Mouse (Mus musculus) T-cell, adult 2 months (primary cell): ENCODE data around the gene Gm379.

Experiments used
- DNase-seq: peaks from one replicate; pipeline ENCODE4 v3.0.0; 2022; ENCODE audit warnings: low spot score

The Gm379 gene

DNA sequence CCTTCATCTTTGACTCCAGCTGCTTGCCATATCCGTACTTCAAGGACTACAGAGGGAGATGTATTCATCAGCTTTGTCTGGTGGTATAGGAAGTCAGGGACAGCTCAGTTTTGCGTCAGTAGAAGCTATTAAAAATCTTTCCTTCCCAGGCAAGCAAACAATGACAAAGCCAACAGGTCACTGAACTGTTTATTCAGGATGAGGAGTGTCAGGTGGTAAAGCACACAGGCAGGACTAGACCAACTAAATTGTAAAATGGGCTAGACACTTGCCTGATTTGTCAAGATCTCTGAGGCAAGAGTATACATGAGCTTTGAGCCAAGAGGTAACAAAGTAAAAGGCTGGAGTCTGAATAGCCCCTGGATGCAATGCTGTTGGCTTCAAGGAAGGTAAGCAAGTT is at the start of gene Gm379:
Gene Gm379 (minus strand): TSS at position 7 of the 400 bp plus-strand sequence.
- DNase-seq = no peak

- no peak for DNase-seq
Measured at GRCm38 (mm10) chrX:108704312-108704711, 39.6 kb upstream of the Gm379 start.

DNA sequence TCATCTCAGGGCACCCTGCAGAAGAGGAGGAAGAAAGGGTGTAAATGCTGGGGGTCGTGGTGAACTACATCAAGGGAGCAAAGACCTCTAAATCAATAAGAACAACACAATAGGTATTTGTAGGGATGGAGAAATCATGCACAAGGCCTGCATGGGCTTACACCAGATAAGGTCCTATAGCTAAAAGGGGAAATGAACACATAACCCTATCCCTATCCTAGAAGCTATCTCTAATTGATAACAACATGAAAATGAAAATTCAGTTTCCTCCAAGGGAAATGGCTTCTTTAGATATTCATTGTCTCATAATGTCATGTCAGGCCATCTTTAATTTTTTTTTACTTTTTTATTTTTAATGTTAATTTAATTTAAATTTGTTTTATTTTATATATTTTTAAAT is 4.2 kb upstream of the Gm379 start:
- DNase-seq = no peak

- no peak for DNase-seq
Measured at GRCm38 (mm10) chrX:108621991-108622390, 42.7 kb downstream of the Gm379 start.

DNA sequence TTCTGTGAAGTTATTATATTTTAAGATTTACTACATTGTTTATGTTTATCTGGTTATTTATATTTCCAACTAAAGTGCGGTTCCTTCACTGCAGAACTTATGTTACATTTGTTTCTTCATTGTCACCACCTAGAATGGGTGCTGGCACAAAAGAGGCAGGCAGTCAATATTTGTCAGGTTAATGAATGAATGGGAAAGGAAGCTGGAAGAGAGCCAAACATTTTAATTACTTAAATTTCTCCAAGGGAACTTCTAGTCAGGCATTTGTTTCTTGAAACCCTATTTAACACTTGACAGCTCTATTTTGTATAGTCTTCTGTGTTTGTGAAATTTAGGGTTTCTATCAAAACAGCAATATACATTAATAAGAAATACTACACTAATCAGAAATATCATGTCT is 43.8 kb downstream of the Gm379 start:
- no peak for DNase-seq
